Mouse (Mus musculus) midbrain, embryonic 14.5 days (tissue): ENCODE measurements around the gene Myof. TPM values are rescaled to one million over a fixed set of nuclear protein-coding genes. Genes with fewer than 3 reads are reported as not detected.

Experiments used
- ATAC-seq: fragments of 200-750 bp; cut with Nextera tagmentation; 2 replicates; pipeline ENCODE4 v1.8.0; 2017; ENCODE audit warnings: moderate number of reproducible peaks, moderate library complexity; ENCODE audit not compliant: low FRiP score, low TSS enrichment
- DNase-seq: peaks from one replicate; pipeline ENCODE4 v3.0.0-alpha.2; 2015
- H3K27ac ChIP-seq: fragments of 300-500 bp; sonication (generic); replicated peaks from 2 replicates; pipeline ENCODE4 v1.5.1; 2014; ENCODE audit warnings: mild to moderate bottlenecking, low read depth, low read length, moderate library complexity
- H3K27me3 ChIP-seq: fragments of 300-500 bp; sonication (generic); 2 replicates; pipeline ENCODE4 v1.6.1; 2014; ENCODE audit warnings: low read length, control low read depth, mixed read lengths; ENCODE audit not compliant: control insufficient read depth, insufficient read depth
- H3K36me3 ChIP-seq: fragments of 300-500 bp; sonication (generic); 2 replicates; pipeline ENCODE4 v1.6.1; 2014; ENCODE audit warnings: low read length, control low read depth; ENCODE audit not compliant: control insufficient read depth, insufficient read depth
- H3K4me1 ChIP-seq: fragments of 300-500 bp; sonication (generic); 2 replicates; pipeline ENCODE4 v1.6.1; 2014; ENCODE audit warnings: mild to moderate bottlenecking, antibody characterized with exemption, low read length, control low read depth; ENCODE audit not compliant: control insufficient read depth, insufficient read depth
- H3K4me2 ChIP-seq: fragments of 300-500 bp; sonication (generic); 2 replicates; pipeline ENCODE4 v1.6.1; 2014; ENCODE audit warnings: mild to moderate bottlenecking, low read length, moderate library complexity
- H3K4me3 ChIP-seq: fragments of 300-500 bp; sonication (generic); replicated peaks from 2 replicates; pipeline ENCODE4 v1.5.1; 2014; ENCODE audit warnings: low read depth, low read length
- H3K9ac ChIP-seq: fragments of 300-500 bp; sonication (generic); replicated peaks from 2 replicates; pipeline ENCODE4 v1.6.1; 2014; ENCODE audit warnings: mild to moderate bottlenecking, low read length, moderate library complexity
- H3K9me3 ChIP-seq: fragments of 300-500 bp; sonication (generic); 2 replicates; pipeline ENCODE4 v1.6.1; 2016; ENCODE audit warnings: low read length, control low read depth, mixed read lengths; ENCODE audit not compliant: control insufficient read depth
- WGBS: fragments of 180-500 bp; shearing (Covaris S2); extraction: QIAGEN DNeasy Blood & Tissue Kit; methylation state at CpG from one replicate; pipeline ENCODE4 v1.1.7; 2014; 5-methylcytosine and 5-hydroxymethylcytosine counted together
- polyA plus RNA-seq: library from polyadenylated mRNA; unstranded; fragments of >200 nt; fragmentation: Nextera tagmentation; extraction: Ambion mirVana; gene quantifications from 2 replicates; pipeline ENCODE4 v1.2.1, GENCODE M21; 2014

Myof gene
- polyA plus RNA-seq, 1 experiment from 2014 or later: 1.1 TPM

GRCm38 (mm10) chr19:37988156-37988555, 55.2 kb downstream of the Myof start:
- H3K9me3 ChIP-seq: no peaks in the 10 kb centered on the region
- H3K36me3 ChIP-seq: no peaks in the 10 kb centered on the region
- no peak for DNase-seq
- no peaks in the 10 kb centered on the region for H3K27me3 ChIP-seq
- no peak overlapping the region for H3K4me2 ChIP-seq
- peaks cover 3% of the 10 kb centered on the region; the same call in 1 of the 2 replicates for H3K4me1 ChIP-seq
- no peak for ATAC-seq
- H3K27ac ChIP-seq: no peak overlapping the region
- H3K9ac ChIP-seq: no peak overlapping the region
- WGBS: 89% methylated on average over 4 of the region's 4 CpGs
- H3K4me3 ChIP-seq: no peak overlapping the region

DNA sequence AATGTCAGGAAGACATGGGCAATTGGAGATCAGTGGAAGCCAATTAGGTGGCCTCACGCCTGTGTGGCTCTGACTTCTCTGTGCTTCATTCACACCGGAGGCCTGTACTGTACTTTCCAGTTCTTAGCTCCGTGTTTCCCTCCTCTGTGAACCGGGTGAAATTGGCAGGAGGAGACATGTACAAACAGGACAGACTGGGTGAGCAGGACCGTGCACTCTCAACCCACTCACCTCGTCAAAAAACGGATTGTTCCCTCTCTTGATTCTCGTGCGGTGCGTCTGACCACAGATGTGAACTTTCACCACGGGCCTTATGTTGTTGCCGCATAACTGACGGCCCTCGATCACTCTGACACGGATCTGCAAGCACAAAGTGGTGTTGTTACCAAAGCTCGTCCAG, 57.6 kb downstream of the Myof start:
- H3K27ac ChIP-seq: no peak overlapping the region
- no peaks in the 10 kb centered on the region for H3K27me3 ChIP-seq
- H3K36me3 ChIP-seq: no peaks in the 10 kb centered on the region
- H3K4me3 ChIP-seq: no peak overlapping the region
- H3K4me1 ChIP-seq: no peaks in the 10 kb centered on the region
- ATAC-seq: no peak
- no peak overlapping the region for H3K9ac ChIP-seq
- no peak for DNase-seq
- H3K4me2 ChIP-seq: no peak overlapping the region
- WGBS: 93% methylated on average over 16 of the region's 16 CpGs
- H3K9me3 ChIP-seq: no peaks in the 10 kb centered on the region

GRCm38 (mm10) chr19:37975951-37976350, 67.4 kb downstream of the Myof start:
- no peak overlapping the region for H3K9ac ChIP-seq
- no peaks in the 10 kb centered on the region for H3K9me3 ChIP-seq
- no peak overlapping the region for H3K27ac ChIP-seq
- H3K4me3 ChIP-seq: no peak overlapping the region
- 94% methylated on average over 5 of the region's 5 CpGs for WGBS
- no peak overlapping the region for H3K4me2 ChIP-seq
- H3K36me3 ChIP-seq: no peaks in the 10 kb centered on the region
- no peaks in the 10 kb centered on the region for H3K4me1 ChIP-seq
- H3K27me3 ChIP-seq: no peaks in the 10 kb centered on the region
- DNase-seq (no peak), ATAC-seq (no peak)

GRCm38 (mm10) chr19:37970571-37970970, 72.8 kb downstream of the Myof start:
- Histone ChIP-seq H3K27ac (no peak overlapping the region), H3K4me3 (no peak overlapping the region), H3K27me3 (no peaks in the 10 kb centered on the region), H3K9me3 (no peaks in the 10 kb centered on the region), H3K9ac (no peak overlapping the region), H3K4me1 (no peaks in the 10 kb centered on the region), H3K4me2 (no peak overlapping the region), H3K36me3 (no peaks in the 10 kb centered on the region)
- 89% methylated on average over 4 of the region's 4 CpGs for WGBS
- no peak for DNase-seq
- ATAC-seq: no peak

DNA sequence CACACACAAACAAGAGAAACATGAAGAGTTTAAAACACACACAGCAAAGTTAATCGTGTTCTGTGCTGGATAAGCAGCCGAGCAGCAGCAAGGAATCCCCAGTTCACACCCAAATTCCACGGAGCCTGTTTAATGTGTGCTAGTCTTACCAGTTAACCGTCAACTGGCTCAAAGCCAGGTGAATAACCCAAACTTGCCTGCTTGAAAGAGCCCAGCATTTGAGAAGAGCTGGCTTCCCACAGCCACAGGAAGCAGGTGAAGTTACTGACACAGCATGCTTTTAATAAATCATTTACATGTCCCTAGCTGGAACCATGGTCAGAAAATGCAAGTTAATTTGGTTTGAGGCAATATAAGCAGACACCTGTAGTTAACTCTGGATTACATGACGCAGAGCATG, 73.4 kb downstream of the Myof start:
- no peak for DNase-seq
- H3K9me3 ChIP-seq: no peaks in the 10 kb centered on the region
- no peak overlapping the region for H3K9ac ChIP-seq
- no peak overlapping the region for H3K4me2 ChIP-seq
- H3K4me1 ChIP-seq: no peaks in the 10 kb centered on the region
- no peaks in the 10 kb centered on the region for H3K36me3 ChIP-seq
- no peak for ATAC-seq
- H3K4me3 ChIP-seq: no peak overlapping the region
- H3K27me3 ChIP-seq: no peaks in the 10 kb centered on the region
- 81% methylated on average over 5 of the region's 5 CpGs for WGBS
- no peak overlapping the region for H3K27ac ChIP-seq

DNA sequence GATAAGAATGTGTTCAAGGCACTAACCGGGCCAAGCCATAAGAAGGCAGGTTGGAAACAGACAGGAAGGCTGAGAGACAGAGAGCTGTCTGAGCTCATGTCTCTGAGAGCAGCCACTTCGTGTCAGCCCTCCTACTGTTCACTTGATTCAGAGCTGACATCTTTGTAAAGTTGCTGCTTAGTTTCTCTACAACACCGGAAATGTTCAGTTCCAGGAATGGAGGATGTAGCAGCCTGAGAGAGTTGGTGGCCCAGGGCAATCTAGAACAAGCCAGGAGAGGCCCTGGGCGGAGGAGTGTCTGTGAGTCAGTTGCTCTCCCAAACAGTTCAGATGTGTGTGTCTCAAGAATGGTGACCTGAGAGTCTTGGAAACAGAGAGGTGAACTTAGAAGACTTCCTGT, 77.5 kb downstream of the Myof start:
- 76% methylated on average over 4 of the region's 4 CpGs for WGBS
- ATAC-seq (no peak), DNase-seq (no peak)
- Histone ChIP-seq H3K9ac (no peak overlapping the region), H3K27me3 (no peaks in the 10 kb centered on the region), H3K4me3 (no peak overlapping the region), H3K4me1 (no peaks in the 10 kb centered on the region), H3K9me3 (no peaks in the 10 kb centered on the region), H3K4me2 (no peak overlapping the region), H3K27ac (no peak overlapping the region), H3K36me3 (no peaks in the 10 kb centered on the region)

DNA sequence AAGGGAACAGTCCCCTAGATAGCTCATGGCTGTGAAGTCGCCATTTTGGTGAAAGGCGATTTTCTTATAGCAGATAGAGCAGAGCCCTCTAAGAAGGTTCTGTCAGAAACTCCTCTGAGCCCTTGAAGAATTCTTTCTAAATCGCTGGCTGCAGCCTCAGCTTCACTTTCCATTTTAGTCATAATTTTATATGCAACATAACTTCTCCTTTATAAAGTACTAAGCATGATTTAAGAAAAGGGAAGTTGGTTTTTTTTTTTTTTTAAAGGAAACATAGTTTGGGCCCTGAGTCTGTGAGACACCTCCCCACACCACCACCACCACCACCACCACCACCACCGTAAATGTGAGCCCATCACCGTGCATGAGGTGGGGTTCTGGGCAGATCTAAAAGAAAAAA, 80.0 kb downstream of the Myof start:
- ATAC-seq (no peak), DNase-seq (no peak)
- 95% methylated on average over 5 of the region's 5 CpGs for WGBS
- Histone ChIP-seq H3K4me1 (no peaks in the 10 kb centered on the region), H3K36me3 (no peaks in the 10 kb centered on the region), H3K27me3 (no peaks in the 10 kb centered on the region), H3K9ac (no peak overlapping the region), H3K9me3 (no peaks in the 10 kb centered on the region), H3K27ac (no peak overlapping the region), H3K4me3 (no peak overlapping the region), H3K4me2 (no peak overlapping the region)

GRCm38 (mm10) chr19:37960791-37961190, 82.6 kb downstream of the Myof start:
- ATAC-seq: no peak
- H3K4me2 ChIP-seq: no peak overlapping the region

GRCm38 (mm10) chr19:37959543-37960215, 83.7 kb downstream of the Myof start:
- DNase-seq (no peak), ATAC-seq (no peak)
- Histone ChIP-seq H3K4me3 (no peak overlapping the region), H3K9me3 (no peaks in the 10 kb centered on the region), H3K36me3 (no peaks in the 10 kb centered on the region), H3K4me1 (no peaks in the 10 kb centered on the region), H3K4me2 (no peak overlapping the region), H3K27me3 (no peaks in the 10 kb centered on the region), H3K27ac (no peak overlapping the region), H3K9ac (no peak overlapping the region)
- WGBS: 89% methylated on average over 10 of the region's 10 CpGs

More at GRCm38 (mm10) chr19:37960791-37961190, 82.6 kb downstream of the Myof start:
- Histone ChIP-seq H3K4me1 (no peaks in the 10 kb centered on the region), H3K36me3 (no peaks in the 10 kb centered on the region), H3K9me3 (no peaks in the 10 kb centered on the region), H3K27me3 (no peaks in the 10 kb centered on the region), H3K4me3 (no peak overlapping the region), H3K9ac (no peak overlapping the region), H3K27ac (no peak overlapping the region)
- no peak for DNase-seq
- 97% methylated on average over 9 of the region's 9 CpGs for WGBS
